Mouse (Mus musculus): ENCODE data around the gene Pik3r5.

DNA sequence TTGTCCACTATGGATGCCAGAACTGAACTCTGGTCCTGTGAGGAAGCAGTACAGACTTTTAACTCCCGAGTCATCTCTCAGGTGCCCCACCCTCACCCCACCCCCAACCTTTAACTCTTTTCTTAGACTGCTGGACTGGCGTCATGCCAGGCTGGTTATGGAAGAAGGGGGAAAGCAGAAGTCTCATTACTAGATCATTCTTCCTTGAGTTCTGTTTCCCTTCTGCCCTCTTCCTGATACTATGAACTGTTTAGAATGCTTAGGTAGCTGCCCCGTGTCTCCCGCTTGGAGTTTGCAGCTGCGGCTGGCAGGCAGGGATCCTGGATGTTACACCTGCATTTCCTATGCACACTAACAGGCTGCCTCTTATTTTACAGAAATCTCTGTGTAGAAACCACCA, 87.9 kb downstream of the Pik3r5 start:
- TF ChIP-seq CTCF (IDR thresholded peaks at IDR 0.05; ENCODE audit: control insufficient read depth, insufficient read depth, insufficient replicate concordance, low read depth, low read length) = no peak
- no peak for TF ChIP-seq POLR2A (IDR thresholded peaks at IDR 0.05; ENCODE audit: control insufficient read depth, low read depth, low read length)
